Mouse (Mus musculus) gastrocnemius, postnatal 25 days (tissue): Measurements from ENCODE around the gene Dhrs9. TPM values are rescaled to one million over a fixed set of nuclear protein-coding genes. Genes with fewer than 3 reads are reported as not detected.

Experiments used
- DNase-seq: peaks from one replicate; pipeline ENCODE4 v3.0.0; 2022
- total RNA-seq, 2 experiments: library from RNA; stranded (reverse); gene quantifications; 1 replicate in 1 of 2; 2 replicates in 1 of 2; pipeline ENCODE4 v1.2.3; 2021

The Dhrs9 gene
- total RNA-seq, 2 experiments from 2014 or later, result 0.05 TPM; not detected in 1

GRCm38 (mm10) chr2:69418294-69418881 is 38.1 kb downstream of the Dhrs9 start:
- DNase-seq, result no peak

DNA sequence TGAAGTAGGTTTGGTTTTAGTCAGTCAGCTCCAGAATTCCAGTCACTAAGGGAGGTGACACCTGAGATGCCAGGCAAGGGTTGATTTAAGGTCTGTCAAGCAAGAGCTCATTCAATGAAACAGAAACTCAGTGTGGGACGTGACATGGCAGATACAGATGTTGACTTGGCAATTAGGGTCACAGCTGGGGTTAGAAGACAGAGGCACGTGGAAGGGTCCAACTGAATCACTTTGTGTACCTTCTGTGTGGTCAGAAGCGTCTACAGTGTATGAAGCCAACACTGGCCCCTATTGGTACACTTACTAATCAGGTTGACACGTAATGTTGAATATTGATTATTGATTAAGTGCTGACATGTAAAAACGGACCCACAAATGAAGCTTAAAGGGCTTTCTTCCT is 44.6 kb downstream of the Dhrs9 start:
- DNase-seq, result no peak

GRCm38 (mm10) chr2:69426081-69426480 is 45.8 kb downstream of the Dhrs9 start:
- no peak for DNase-seq

DNA sequence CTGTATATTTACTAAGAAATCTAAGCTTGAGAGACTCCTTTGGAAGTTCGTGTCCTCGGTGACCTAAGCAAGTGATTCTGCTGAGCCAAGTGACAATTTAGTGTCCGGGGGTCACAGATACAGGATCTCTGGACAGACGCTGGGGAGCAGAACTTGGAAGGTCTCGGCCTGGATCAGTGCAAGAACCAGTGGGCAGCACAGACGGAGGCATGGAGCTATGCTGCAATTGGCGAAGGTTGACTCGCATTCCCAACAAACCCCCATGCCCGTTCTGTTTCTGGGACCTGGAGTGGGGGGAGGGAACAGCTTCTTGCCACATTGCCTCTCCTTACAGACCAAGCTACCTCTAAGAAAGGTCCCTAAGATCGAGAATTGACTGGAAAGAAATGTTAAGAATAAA is 46.9 kb downstream of the Dhrs9 start:
- no peak for DNase-seq

GRCm38 (mm10) chr2:69428116-69428515 is 47.9 kb downstream of the Dhrs9 start:
- DNase-seq, result no peak

DNA sequence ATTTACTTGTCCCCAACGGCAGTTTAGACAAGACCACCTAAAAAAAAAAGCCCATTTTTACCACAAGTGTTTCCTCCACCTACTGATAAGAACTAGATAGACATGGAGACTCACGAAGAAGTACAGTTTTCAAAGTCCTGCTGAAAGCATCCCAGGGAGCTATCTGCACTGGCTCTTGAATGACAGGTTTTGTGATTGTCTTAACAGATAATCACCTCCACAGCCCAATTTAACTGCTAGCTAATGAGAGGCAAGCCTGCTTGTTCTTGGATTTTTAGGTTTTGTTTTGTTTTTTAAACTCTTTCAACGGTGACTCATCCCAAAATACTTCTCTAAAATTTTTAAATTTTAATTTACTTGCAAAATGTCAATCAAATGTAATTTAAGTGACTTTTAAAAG is 61.4 kb downstream of the Dhrs9 start:
- DNase-seq, result no peak

- DNase-seq, result no peak
These were observed 65.7 kb downstream of the Dhrs9 start for GRCm38 (mm10) chr2:69445896-69446472.

- DNase-seq, result no peak
These were observed 68.3 kb downstream of the Dhrs9 start for GRCm38 (mm10) chr2:69448581-69448980.

DNA sequence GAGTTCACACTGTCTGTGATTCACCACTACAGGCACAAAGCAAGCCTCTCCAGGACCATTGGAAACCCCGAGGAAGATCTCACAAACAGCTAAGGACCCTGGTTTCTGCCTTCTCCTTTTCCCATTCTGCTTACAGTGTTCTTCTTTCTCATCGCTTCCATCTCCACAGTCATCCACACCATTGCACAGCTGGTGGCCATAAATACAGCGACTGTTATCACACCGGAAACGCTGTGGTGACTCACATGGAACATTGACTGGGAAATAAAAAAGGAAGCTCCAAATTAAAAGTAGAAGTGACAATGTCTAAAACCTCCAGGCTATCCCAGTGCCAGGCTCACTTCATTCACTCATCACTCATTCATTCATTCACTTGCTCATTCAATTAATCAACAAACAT is 70.9 kb downstream of the Dhrs9 start:
- no peak for DNase-seq

Other genes starting within 250 kb of the Dhrs9 start
- 1 to 10 TPM; 1.6 to 1.7 TPM for gene Nostrin, start 244.6 kb upstream of the Dhrs9 start, total RNA-seq
- gene Spc25, start 174.3 kb upstream of the Dhrs9 start, total RNA-seq, result 1 to 10 TPM in 1 of 2 experiments, under 1 TPM in 1; 0.56 to 1.0 TPM
- not detected for gene G6pc2, start 169.4 kb upstream of the Dhrs9 start, total RNA-seq
- gene Abcb11, start 37.8 kb upstream of the Dhrs9 start, total RNA-seq, result not detected
- gene Lrp2, start 205.6 kb downstream of the Dhrs9 start, total RNA-seq, result not detected